Mouse (Mus musculus) CD4-positive helper T cell, adult 2 months (primary cell): Measurements from ENCODE around the gene Bag5.
"Not testable (repeated sequence)": the region's sequence is repeated elsewhere in the genome, so short reads cannot be mapped to it uniquely, and the experiment has no call there.

ENCODE experiments used
- DNase-seq: peaks from one replicate; pipeline ENCODE4 v3.0.0-alpha.2; 2012; ENCODE audit warnings: low read depth, missing footprints, low spot score

Gene Bag5

DNA sequence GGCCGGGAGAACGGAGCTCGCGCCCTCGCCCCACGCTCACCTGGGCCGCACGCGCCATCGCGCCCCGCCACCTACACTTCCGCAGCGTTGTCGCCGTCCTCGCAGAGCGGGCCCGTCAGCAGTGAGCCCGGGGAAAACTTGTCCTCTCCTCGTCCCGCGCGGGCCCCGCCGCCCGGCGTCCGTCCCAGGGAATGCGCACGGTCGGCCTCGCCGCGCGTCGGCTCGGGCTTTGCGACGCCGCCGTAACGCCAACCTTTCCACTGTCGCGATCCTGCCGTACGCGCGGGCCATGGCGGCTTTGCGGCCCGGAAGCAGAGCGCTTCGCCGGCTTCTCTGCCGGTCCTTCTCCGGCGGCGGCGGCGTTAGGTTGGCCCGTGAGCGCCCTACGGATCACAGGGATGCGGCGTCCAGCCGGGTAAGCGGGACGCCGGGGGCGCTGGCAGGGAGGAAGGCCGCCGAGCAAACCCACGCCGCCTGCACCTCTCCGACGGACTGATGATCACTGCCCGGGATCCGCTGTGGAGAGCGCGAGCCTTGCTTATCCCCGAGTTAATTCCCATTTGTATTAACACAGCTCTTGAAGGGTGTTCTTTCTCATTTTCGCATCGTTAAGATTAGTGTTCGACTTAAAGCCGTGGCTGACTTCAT, at the start of gene Bag5, which contains the start of gene Apopt1:
Bag5 (minus strand) TSS at position 254 of the 648 bp plus-strand sequence.
Apopt1 (plus strand) TSS at position 258 of the 648 bp plus-strand sequence.
- peak; percentile 97 for DNase-seq

DNA sequence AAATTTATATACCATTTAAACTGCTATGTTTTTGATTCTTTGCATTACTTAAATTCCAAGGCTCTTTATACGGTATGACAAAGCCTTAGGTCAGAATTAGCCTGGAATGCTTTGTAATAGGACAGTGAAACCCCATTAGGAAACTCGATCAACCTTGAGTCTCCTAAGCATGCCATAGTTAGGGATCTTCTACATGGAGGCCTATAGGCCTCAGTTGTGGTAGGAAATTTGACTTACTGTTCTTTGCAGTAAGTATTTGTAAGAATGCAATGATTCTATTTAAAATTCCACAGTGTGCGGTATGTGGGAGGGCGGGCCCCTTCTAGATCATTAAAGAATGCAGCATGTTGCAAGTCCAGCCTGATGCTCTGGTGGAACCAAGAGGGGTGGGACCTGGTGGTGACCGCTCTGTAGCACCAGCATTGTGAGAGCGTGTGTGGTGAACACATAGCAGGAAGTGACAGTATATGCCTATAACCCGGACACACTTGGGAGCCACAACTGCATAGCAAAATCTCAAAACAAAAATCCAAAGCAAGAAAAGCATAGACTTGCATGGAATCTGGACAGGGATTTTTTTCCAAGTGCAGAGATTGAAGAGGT, 47.4 kb upstream of the Bag5 start:
- DNase-seq, result no peak

DNA sequence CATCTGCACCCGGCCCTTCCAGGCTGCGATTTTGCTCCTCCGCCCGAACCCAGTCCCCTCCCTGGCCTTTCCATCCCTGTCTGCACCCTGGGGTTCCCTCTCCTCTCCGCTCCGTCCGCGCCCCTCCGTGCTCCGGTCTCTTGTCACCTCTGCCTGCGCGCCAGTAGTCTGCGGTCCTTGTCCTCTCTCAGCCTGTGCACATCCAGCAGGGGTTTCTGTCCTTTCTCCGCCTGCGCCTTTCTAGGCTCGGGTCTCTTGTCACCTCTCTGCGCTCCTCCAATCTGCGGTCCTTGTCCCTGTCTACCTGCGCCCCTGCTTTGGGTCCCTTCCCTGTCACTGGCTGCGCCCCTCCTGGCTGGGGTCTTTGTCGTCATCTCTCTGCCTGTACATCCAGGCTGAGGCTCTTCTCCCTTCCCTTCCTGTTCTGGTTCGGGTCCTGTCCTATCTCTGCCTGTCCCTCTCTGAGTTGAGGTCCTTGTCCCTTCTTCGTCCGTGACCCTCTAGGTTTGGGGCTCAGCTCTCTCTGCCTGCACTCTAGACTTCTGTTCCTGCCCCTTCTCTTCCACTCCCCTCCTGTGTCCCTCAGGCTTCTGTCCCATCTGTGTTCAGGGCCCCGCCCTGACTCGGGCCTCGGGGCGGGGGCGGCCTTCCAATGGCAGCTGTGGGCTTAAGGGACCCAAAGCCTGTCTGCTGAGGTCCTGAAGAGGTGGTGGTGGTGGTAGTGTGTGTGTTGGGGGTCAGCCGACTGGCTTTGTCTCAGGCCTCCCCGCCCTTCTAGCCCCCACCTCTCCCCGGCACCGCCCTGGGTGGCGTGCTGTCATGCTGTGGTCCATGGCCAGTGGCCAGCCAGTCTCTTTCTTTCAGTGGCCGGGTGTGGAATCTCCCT, 46.4 kb upstream of the Bag5 start:
- peak; percentile 26 for DNase-seq

DNA sequence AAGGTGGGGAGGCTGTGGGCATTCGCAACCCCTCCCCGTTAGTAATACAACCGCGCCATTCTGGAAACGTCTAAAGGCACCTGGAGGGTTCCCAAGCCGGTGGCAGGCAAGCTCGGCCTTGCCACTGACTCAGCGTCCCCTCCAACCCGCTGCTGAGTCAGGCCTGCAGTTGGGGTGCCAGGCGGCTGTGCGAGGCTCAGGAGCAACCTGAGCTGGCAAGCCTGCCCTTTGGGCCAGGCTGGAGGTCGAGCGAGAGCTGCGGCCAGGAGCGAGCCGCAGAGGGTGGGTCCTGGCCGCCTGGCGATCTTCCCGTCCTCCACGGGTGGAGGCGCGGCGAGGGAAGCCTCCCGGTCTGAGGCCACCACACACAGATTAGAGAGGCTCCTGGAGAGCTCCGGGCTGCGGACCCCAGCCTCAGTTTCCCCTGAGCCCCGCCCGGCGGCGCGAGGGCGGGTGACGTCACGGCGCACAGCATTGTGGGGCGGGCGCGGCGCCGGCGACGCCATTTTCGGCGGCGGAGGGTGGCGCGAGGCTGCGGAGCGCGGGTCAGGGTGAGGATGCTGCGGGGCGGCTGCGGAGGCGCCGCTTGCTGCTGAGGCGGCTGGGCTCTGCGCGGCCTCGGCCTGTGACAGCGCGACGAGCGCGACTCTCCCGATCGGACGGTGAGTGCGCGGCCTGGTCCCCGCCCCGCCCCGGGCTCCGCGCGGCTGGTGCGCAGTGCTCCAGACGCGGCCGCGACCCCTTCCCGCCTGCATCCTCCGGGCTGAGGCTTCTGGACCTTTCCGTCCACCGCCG, 45.5 kb upstream of the Bag5 start, which contains the start of gene Klc1:
Klc1 (plus strand) TSS at position 469 of the 795 bp plus-strand sequence.
- DNase-seq, result peak; percentile 83

DNA sequence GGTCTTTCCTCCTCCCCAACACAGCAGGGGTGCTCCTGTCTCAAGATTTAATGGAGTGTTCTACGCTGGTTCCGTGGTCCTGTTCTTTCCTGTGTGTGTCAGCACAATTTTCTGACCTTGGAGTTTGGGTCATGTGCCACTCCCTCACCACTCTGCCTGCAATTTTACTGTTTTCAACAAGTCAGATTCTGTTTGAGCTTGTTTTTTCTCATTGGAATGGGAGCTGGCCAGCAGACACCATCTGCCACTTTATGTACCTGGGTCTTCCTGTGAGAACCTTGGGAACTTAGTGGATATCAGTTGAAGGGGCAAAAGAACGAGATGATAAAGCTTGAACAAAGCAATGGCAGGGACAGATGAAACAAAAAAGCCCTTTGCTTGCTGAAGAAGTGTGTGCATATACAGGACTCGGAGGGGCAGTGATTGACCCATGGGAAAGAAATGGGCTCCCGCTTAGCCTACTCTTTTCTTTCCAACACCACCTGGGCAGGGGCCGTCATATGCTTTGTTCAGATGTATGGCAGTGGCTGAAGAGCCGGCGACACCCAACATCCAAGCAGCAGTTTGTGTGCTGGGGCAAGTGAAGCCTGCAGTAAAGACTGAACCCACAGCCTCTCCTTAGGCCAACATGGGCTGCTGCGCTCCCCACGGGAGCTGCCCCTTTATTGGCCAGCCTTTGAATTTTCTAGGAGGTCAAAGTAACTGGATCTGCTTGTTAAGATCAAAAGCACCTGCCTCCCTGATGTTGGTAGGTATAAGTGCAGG, 44.7 kb upstream of the Bag5 start:
- DNase-seq, result no peak

DNA sequence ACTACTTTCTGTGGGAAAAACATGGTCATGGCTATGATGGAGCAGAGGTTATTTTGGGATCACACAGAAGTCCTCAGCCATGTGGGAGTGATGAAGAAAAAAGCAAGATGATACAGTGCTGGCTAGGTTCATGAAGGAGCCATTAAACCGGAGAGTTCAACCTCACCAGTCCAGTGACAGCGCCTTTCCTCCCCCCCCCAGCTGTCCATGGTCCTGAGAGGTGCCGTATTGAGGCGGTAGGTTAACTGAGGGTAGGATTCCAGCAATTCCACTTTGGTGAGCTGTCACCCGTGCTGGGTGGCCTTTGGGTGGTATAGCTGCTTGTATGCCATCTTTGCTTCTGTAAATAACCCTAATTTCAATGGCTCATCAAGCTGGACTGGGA, 43.6 kb upstream of the Bag5 start:
- DNase-seq, result no peak

DNA sequence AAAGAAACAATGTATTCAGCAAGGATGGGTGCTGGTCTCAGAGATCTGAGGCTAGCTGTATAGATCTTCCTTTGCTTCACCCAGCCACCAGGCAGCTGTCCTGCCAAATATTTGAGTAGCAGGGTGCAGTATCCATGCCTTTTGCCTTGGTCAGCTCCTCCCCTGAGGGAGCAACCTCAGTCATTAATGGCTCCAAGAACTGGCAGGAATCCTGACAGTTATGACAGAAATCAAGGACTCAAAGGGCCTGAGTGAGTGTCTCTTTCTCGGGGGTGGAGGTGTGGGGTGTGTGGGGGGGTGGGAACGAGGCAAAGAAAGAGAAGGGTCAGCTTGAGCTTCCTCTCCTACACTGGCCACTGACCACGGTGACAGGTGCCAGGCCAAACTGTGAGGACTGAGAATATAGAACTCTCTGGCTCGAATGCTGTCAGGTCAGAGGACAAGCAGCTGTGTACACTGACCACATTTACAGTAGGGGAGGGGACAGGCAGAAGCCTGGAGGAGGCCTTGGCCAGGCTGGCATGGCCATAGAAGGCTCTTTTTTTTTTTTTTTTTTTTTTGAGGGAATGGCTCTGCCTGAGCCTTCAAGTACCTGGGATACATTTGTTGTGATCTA, 43.1 kb upstream of the Bag5 start:
- DNase-seq, result no peak

DNA sequence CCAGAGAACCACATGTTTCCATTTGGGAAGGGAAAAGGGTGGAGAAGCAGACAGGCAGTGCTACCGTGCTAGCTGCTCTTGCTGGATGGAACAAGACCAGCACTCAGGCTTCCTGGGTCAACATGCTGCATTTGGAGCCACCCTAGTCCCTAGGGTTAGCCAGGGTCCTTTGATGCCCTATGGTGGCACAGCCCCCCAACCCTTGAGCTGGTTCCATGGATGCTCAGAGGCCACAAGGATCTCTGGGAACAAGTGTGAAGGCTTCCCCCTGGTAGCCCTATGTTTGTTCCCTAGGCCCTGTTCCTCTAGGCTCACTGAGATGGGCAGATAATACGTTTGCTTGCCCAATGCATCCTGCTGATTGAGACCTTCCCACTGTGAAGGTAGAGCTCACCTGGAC, 42.2 kb upstream of the Bag5 start:
- DNase-seq, result no peak

DNA sequence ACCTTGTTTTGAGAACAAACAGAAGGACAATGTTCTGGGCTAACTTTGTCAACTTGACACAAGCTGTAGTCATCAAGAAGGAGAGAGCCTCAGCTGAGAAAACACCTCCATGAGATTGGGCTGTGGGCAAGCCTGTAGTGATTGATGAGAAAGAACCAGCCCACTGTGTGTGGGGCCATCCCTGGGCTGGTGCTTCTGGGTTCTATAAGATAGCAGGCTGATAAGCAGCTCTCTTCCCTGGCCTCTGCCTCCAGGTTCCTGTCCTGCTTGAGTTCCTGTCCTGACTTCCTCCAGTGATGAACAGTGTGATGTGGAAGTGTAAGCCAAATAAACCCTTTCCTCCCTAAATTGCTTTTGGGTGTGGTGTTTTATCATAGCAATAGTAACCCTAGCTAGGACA, 41.7 kb upstream of the Bag5 start:
- no peak for DNase-seq

DNA sequence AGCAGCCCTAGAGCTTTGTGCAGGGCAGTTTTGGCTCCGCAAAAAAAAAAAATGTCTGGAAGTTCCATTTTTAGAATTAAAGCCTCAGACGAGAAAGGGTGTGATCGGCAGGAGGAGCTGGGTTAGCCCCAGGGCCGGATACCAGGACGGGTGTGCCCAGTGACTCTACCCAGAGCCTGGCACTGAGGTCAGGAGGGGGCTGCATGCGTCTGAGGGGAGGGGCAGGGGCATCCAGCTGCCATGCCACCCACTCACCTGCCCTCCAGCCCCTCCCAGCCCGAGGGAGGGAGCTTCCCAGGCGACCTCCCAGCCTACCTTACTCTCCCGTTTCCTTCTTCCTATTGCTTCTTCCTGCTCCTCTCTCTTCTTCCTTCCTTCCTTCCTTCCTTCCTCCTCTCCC, 40.3 kb upstream of the Bag5 start:
- no peak for DNase-seq

DNA sequence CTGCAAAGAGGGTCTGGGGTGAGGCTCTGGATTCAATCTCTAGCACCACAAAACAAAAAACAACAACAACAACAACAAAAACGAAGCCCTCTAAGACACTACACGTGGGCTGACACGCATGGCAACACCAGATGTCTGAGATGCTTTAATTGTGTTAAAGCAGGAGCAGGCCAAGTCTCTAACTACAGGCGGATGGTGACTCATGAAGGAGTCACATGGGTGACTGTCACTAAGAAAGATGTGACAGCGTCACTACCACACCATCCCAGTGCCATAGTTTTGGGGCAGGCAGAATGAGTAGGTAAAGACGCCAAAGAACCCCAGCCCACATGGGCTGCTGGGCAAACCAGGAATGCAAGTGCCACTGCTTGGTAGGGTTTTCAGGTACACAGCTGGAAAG, 39.4 kb upstream of the Bag5 start:
- no peak for DNase-seq

DNA sequence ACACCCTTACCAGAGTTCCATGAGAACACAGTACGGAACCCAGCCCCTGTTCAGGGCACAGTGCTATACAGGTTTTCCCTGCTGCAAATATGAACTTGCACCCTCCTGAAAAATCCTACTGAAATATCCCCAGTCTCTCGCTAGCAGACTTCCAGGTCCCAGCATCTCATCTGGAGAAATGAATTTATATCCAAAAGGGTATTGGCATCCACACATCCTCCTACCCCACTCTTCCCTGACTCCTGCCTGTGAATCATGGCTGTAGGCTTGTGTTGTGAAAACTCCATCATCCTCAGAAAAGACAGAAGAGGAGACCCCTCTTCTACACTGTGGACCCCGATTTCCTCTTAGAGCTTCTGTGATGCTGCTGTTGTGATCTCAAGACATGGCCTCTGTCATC, 37.7 kb upstream of the Bag5 start:
- DNase-seq, result no peak

DNA sequence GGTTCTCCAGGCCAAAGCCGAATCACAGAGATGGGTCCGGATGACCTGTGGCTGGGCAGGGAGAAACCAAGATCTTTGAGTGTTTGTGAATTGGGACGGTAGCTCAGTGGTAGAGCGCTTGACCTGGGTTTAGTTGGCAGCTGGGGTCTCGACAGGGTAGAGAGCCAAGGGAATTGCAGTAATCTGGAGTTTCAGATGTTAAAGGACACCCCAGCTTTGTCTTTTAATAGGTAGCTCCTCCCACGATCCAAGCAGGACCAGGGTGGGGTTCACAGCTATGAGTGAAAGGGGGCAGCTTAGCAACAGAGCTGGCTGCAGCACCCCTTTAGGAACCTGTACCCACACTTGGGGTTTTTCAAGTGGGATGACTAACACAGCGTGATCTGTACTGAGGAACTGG, 34.4 kb upstream of the Bag5 start:
- no peak for DNase-seq

DNA sequence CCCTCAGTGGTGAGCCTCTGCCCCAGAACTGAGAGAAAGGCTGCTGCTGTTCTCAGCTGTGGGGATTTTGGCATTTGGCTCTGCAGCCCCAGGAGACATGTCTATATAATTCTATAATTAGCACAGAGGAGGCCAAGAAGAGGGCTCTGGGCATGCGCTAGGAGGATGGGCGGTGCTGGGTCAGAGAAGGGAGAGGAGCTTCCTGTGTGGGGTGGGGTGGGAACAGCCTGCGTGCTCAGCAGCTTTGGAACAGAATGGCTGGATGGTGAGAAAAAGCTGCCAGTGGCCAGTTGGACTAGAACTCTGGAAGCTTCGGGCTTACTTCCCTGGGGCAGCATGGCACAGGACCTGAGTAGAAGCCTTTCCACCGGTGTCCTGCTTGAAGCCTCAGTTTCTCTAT, 33.0 kb upstream of the Bag5 start:
- peak; percentile 38 for DNase-seq

DNA sequence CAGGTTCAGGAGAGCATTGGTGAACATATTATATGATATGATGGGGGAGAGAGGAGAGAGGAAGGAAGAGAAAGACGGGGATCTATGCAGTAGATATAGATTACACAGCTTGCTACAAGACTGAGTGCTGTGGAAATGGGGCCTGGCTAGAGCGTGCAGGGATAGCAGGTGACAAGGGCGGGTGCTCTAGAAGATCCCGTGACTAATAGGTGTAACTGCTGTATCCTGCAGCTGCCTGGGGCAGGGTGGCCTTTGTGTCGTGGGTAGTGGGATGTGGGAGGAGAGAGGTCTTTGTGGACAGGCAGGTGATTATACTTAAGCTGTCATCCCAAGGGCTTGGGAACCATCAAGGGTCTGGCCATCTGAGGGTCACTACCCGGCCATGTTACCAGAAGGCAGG, 32.2 kb upstream of the Bag5 start:
- DNase-seq, result no peak

DNA sequence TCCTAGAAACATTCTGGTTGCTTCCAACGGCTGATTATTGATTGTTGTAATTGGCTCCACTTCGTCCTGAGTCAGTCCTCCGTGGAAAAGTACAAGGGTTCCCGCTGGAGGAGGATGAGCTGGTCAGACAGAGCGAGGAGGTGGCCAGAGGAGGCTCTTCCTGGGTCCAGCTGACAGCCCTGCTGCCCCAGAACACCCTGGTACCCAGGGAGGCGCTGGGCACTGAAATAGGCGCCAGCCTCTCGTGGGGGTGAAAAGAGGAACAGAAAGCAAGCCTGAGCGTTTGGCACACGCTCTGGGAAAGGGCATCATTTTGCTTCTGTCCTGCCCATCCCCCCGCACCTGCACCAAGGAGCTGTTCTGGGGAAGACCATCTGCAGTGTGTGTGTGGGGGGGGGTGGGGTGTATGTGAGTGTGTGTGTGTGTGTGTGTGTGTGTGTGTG, 30.9 kb upstream of the Bag5 start:
- DNase-seq, result no peak

DNA sequence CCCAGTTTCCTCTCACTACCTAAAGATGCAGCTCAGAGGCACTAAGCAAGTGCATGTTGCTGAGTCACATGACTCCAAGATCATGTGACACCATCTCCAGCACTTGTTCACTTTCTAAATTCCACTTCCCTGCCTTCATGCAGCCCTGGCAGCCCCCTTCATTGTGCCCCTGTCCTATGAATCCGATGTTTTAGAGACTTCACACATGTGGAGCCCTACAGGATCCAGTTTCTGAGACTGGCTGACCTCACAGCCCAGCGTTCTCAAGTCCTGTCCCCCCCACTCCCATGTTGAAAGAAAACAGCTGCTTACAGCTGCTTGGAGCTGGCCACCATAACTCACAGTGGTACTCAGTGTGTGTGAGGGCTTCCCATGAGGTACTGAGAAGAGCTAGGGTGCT, 30.4 kb upstream of the Bag5 start:
- no peak for DNase-seq

DNA sequence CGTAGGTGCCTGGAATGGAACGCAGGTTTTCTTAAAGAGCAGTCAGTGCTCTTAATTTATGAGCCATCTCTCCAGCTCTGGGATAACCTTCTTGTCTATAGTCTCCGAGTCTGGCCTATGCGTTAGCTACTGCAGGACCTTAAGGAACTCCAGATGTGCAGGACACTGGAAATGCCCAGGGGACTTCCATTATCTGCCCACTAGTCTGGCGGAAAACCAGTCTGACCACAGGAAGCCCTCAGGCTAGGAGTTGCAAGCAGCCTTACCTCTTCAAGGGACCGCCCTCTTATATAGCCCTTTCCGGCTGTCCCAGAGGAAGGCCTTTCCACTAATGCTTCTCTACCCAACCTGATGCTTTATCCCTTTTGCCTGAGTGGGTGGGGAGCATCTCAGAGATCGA, 28.3 kb upstream of the Bag5 start:
- DNase-seq, result no peak

DNA sequence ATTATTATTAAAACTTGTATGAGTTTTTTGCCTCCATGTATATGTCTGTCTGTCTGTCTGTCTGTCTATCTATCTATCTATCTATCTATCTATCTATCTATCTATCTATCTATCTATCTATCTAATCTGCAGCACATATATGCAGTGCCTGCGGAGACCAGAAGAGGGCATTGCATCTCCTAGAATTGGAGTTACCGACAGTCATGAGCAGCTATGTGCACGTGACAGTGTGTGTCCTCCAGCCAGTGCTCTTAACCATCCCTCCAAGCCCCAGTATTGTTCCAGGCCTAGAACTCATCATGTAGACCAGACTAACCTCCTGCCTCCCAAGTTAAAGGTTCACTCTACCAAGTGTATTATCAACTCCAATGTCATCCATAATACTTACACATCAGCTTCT, 25.7 kb upstream of the Bag5 start:
- DNase-seq, result peak; percentile 29

DNA sequence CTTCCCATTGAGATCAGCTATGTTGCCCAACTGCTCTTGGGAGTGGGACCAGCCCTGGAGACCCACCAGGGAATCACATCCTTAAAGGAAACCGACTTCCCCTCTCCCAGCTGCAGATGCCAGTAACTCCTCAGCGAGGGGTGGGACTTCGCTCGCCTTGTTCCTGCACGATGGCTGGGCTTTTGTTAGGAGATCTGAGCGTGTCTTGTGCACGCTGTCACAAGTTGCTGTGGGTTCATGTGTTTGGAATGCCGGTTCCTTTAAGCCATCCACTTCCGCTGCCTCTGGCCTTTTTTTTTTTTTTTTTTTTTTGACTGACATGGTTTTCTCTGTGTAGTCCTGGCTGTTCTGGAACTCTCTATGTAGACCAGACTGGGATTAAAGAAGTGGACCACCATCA, 24.3 kb upstream of the Bag5 start:
- no peak for DNase-seq

DNA sequence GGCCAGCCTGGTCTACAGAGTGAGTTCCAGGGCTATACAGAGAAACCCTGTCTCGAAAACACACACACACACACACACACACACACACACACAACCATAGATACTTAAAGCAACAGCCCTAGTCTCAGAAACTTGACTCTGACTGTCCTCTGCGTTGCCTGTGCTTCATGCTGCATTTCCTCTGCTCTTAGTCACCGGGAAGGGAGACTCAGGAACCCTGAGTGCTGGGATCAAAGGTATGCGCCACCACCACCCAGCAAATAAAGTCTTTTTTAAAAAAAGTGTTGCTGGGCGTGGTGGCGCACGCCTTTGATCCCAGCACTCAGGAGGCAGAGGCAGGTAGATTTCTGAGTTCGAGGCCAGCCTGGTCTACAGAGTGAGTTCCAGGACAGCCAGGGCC, 23.6 kb upstream of the Bag5 start:
- not testable (repeated sequence) for DNase-seq
